Mouse (Mus musculus): ENCODE measurements at regions not wholly inside any gene's neighbourhood (a gene's known extent, or its start where the extent isn't known, plus 50 kb on each side); places are given as distances from the start of the nearest gene placed in this dataset.

- DNase-seq (ENCODE audit: low spot score in 2 of 2) = no peak
Observed at GRCm38 (mm10) chr3:149500130-149500529, 509.8 kb upstream of the Adgrl2 start.

- DNase-seq (ENCODE audit: low spot score in 2 of 2) = no peak
Observed at GRCm38 (mm10) chr3:149498765-149499164, 508.4 kb upstream of the Adgrl2 start.

- DNase-seq (ENCODE audit: low spot score in 2 of 2) = no peak
Observed at GRCm38 (mm10) chr3:149496829-149497471, 506.6 kb upstream of the Adgrl2 start.

GRCm38 (mm10) chr3:149496122-149496521, 505.8 kb upstream of the Adgrl2 start:
- no peak for DNase-seq (ENCODE audit: low spot score in 2 of 2)

- DNase-seq (ENCODE audit: low spot score in 2 of 2) = no peak
Observed at GRCm38 (mm10) chr3:149488147-149488546, 497.8 kb upstream of the Adgrl2 start.

- no peak for DNase-seq (ENCODE audit: low spot score in 2 of 2)
Observed at GRCm38 (mm10) chr3:149485406-149485805, 495.1 kb upstream of the Adgrl2 start.

GRCm38 (mm10) chr3:149484319-149484718, 494.0 kb upstream of the Adgrl2 start:
- DNase-seq (ENCODE audit: low spot score in 2 of 2) = no peak

GRCm38 (mm10) chr3:149476151-149476550, 485.8 kb upstream of the Adgrl2 start:
- no peak for DNase-seq (ENCODE audit: low spot score in 2 of 2)

- DNase-seq (ENCODE audit: low spot score in 2 of 2) = no peak
Observed at GRCm38 (mm10) chr3:149466973-149467372, 476.6 kb upstream of the Adgrl2 start.

GRCm38 (mm10) chr3:149464603-149465002, 474.2 kb upstream of the Adgrl2 start:
- no peak for DNase-seq (ENCODE audit: low spot score in 2 of 2)

GRCm38 (mm10) chr3:149462121-149462541, 471.8 kb upstream of the Adgrl2 start:
- DNase-seq (ENCODE audit: low spot score in 2 of 2) = no peak

GRCm38 (mm10) chr3:149461613-149462012, 471.3 kb upstream of the Adgrl2 start:
- DNase-seq (ENCODE audit: low spot score in 2 of 2) = peak in 1 of 2 experiments; percentile 29

- DNase-seq (ENCODE audit: low spot score in 2 of 2) = no peak
Observed at GRCm38 (mm10) chr3:149449376-149449775, 459.0 kb upstream of the Adgrl2 start.

GRCm38 (mm10) chr3:149445991-149446564, 455.7 kb upstream of the Adgrl2 start:
- no peak for DNase-seq (ENCODE audit: low spot score in 2 of 2)

- peak; percentile 46 to 66 for DNase-seq (ENCODE audit: low spot score in 2 of 2)
Observed at GRCm38 (mm10) chr3:149444854-149445577, 454.7 kb upstream of the Adgrl2 start.

GRCm38 (mm10) chr3:149444377-149444776, 454.0 kb upstream of the Adgrl2 start:
- no peak for DNase-seq (ENCODE audit: low spot score in 2 of 2)

GRCm38 (mm10) chr3:149441227-149441626, 450.9 kb upstream of the Adgrl2 start:
- DNase-seq (ENCODE audit: low spot score in 2 of 2) = no peak

GRCm38 (mm10) chr3:149437763-149438162, 447.4 kb upstream of the Adgrl2 start:
- no peak for DNase-seq (ENCODE audit: low spot score in 2 of 2)

- no peak for DNase-seq (ENCODE audit: low spot score in 2 of 2)
Observed at GRCm38 (mm10) chr3:149436944-149437343, 446.6 kb upstream of the Adgrl2 start.

- no peak for DNase-seq (ENCODE audit: low spot score in 2 of 2)
Observed at GRCm38 (mm10) chr3:149436420-149436819, 446.1 kb upstream of the Adgrl2 start.

- DNase-seq (ENCODE audit: low spot score in 2 of 2) = no peak
Observed at GRCm38 (mm10) chr3:149431795-149432194, 441.4 kb upstream of the Adgrl2 start.

GRCm38 (mm10) chr3:149426023-149426759, 435.8 kb upstream of the Adgrl2 start:
- no peak for DNase-seq (ENCODE audit: low spot score in 2 of 2)

All from frontal cortex, postnatal 36 days (tissue).